Mouse (Mus musculus) A20 (cell line): ENCODE data around the gene Fblim1.
"Not testable (repeated sequence)": the region's sequence is repeated elsewhere in the genome, so short reads cannot be mapped to it uniquely, and the experiment has no call there.

Experiments
- DNase-seq: peaks from one replicate; pipeline ENCODE4 v3.0.0-alpha.2; 2011; ENCODE audit warnings: low read depth, low spot score

Fblim1 gene

GRCm38 (mm10) chr4:141568966-141569365 lies 36.9 kb downstream of the Fblim1 start:
- DNase-seq, result no peak

- not testable (repeated sequence) for DNase-seq
Observed at GRCm38 (mm10) chr4:141567174-141567573, 38.7 kb downstream of the Fblim1 start.

- DNase-seq, result no peak
Observed at GRCm38 (mm10) chr4:141566187-141566586, 39.7 kb downstream of the Fblim1 start.

- no peak for DNase-seq
Observed at GRCm38 (mm10) chr4:141565325-141565724, 40.6 kb downstream of the Fblim1 start.

- no peak for DNase-seq
Observed at GRCm38 (mm10) chr4:141564660-141565059, 41.2 kb downstream of the Fblim1 start.

- no peak for DNase-seq
Observed at GRCm38 (mm10) chr4:141564209-141564608, 41.7 kb downstream of the Fblim1 start.

GRCm38 (mm10) chr4:141562281-141562680 lies 43.6 kb downstream of the Fblim1 start:
- DNase-seq, result no peak

- not testable (repeated sequence) for DNase-seq
Observed at GRCm38 (mm10) chr4:141561331-141561919, 44.5 kb downstream of the Fblim1 start.

- DNase-seq, result peak; percentile 85
Observed at GRCm38 (mm10) chr4:141559898-141560263, 46.0 kb downstream of the Fblim1 start.

- peak; percentile 90 for DNase-seq
Observed at GRCm38 (mm10) chr4:141559131-141559897, 46.6 kb downstream of the Fblim1 start.

- DNase-seq, result peak; percentile 83
Observed at GRCm38 (mm10) chr4:141558658-141559057, 47.2 kb downstream of the Fblim1 start.

GRCm38 (mm10) chr4:141556163-141556562 lies 49.7 kb downstream of the Fblim1 start:
- not testable (repeated sequence) for DNase-seq

- DNase-seq, result peak; percentile 45
Observed at GRCm38 (mm10) chr4:141554255-141554865, 51.5 kb downstream of the Fblim1 start.

GRCm38 (mm10) chr4:141552484-141552883 lies 53.4 kb downstream of the Fblim1 start:
- DNase-seq, result peak; percentile 88

- DNase-seq, result peak; percentile 63
Observed at GRCm38 (mm10) chr4:141547299-141547698, 58.6 kb downstream of the Fblim1 start.

- peak; percentile 89 for DNase-seq
Observed at GRCm38 (mm10) chr4:141546334-141547200, 59.3 kb downstream of the Fblim1 start.

- DNase-seq, result peak; percentile 99
Observed at GRCm38 (mm10) chr4:141545743-141546333, 60.1 kb downstream of the Fblim1 start.

- peak; percentile 75 for DNase-seq
Observed at GRCm38 (mm10) chr4:141545071-141545742, 60.7 kb downstream of the Fblim1 start.

GRCm38 (mm10) chr4:141544536-141544935 lies 61.4 kb downstream of the Fblim1 start:
- DNase-seq, result peak; percentile 65

- DNase-seq, result no peak
Observed at GRCm38 (mm10) chr4:141543593-141543992, 62.3 kb downstream of the Fblim1 start.

- peak; percentile 66 for DNase-seq
Observed at GRCm38 (mm10) chr4:141541851-141542250, 64.0 kb downstream of the Fblim1 start.
